ENCODE assay signal across 8 mouse cellular contexts in genomic region chr5:129019497-129020299, GRCm38 (mm10). TPM values are rescaled to one million over a fixed set of nuclear protein-coding genes. Genes with fewer than 3 reads are reported as not detected.
DNase-seq lines count a peak whose midpoint lies in the region; ATAC-seq and TF ChIP-seq lines count a peak whose summit lies in the region.

TSS of gene Ran (plus strand) at chr5:129020069.

- dilution Hi-C loops in CH12.LX (cut with MboI; ENCODE audit: extremely low pct_ligation_motif_present, extremely low pct_unique_long_range_greater_than_20kb, low sequenced_read_pairs): no loop called here

- H3K4me2 ChIP-seq in CH12.LX (ENCODE audit: insufficient read depth, low read depth, poor library complexity, severe bottlenecking): peak within 1 kb of the TSS; percentile 60
- H3K4me2 ChIP-seq in forebrain, embryonic 12.5 days: peak within 1 kb of the TSS; percentile 58
- H3K4me2 ChIP-seq in heart, postnatal 0 days (ENCODE audit: low read depth, low read length): peak within 1 kb of the TSS; percentile 80
- H3K4me2 ChIP-seq in liver, embryonic 16.5 days (ENCODE audit: low read depth, low read length): peak within 1 kb of the TSS; percentile 82
- peak within 1 kb of the TSS; percentile 97 for H3K4me2 ChIP-seq in neural tube, embryonic 13.5 days

- in situ Hi-C loops in CH12.LX (cut with MboI; ENCODE audit: low pct_ligation_motif_present, low pct_unique_long_range_greater_than_20kb, low sequenced_read_pairs): loop anchor here (25.0 kb wide), 1 partner anchor 1407 kb away; no protein-coding TSS in a partner anchor

- H3K4me1 ChIP-seq in CH12.LX (ENCODE audit: control insufficient read depth in 1 of 2, insufficient read depth in 2 of 2): peaks cover 15 to 21% of the 10 kb centered on the region in 2 experiments
- peaks cover 16% of the 10 kb centered on the region for H3K4me1 ChIP-seq in forebrain, embryonic 12.5 days
- H3K4me1 ChIP-seq in heart, postnatal 0 days (ENCODE audit: control insufficient read depth, insufficient read depth): peaks cover 9% of the 10 kb centered on the region
- H3K4me1 ChIP-seq in liver, embryonic 16.5 days (ENCODE audit: control insufficient read depth, low read depth, low read length): peaks cover 20% of the 10 kb centered on the region
- H3K4me1 ChIP-seq in neural tube, embryonic 13.5 days (replicated peaks): peaks cover 23% of the 10 kb centered on the region
- peaks cover 5% of the 10 kb centered on the region for H3K4me1 ChIP-seq in testis, adult 2 months (ENCODE audit: control insufficient read depth, insufficient read depth, low read length)

- H3K79me2 ChIP-seq in CH12.LX (replicated peaks; ENCODE audit: control insufficient read depth, extremely low read depth, insufficient read depth, poor library complexity, severe bottlenecking): peaks cover 24% of the 10 kb centered on the region

- peak; percentile 91 for ATAC-seq in forebrain, embryonic 12.5 days (ENCODE audit: low FRiP score)
- ATAC-seq in heart, postnatal 0 days (ENCODE audit: insufficient read depth, low read depth): peak; percentile 94
- peak; percentile 94 for ATAC-seq in liver, embryonic 16.5 days (ENCODE audit: low read depth)
- peak; percentile 92 for ATAC-seq in neural tube, embryonic 13.5 days (ENCODE audit: low read depth)

- TF ChIP-seq POLR2A in CH12.LX (IDR thresholded peaks at IDR 0.05; ENCODE audit: low read depth, low read length): peak; percentile 77
- peak; percentile 71 for TF ChIP-seq POLR2A in testis, adult 2 months (IDR thresholded peaks at IDR 0.05; ENCODE audit: control insufficient read depth, low read depth, low read length)

- peaks cover 11 to 20% of the 10 kb centered on the region in 2 experiments for H3K36me3 ChIP-seq in CH12.LX (replicated peaks in 1 of 2; ENCODE audit: control insufficient read depth in 1 of 2, insufficient read depth in 1 of 2, low read length in 1 of 2)
- peaks cover 26% of the 10 kb centered on the region for H3K36me3 ChIP-seq in forebrain, embryonic 12.5 days (replicated peaks)
- H3K36me3 ChIP-seq in heart, postnatal 0 days (replicated peaks; ENCODE audit: control insufficient read depth, insufficient read depth, low read length): peaks cover 10% of the 10 kb centered on the region
- H3K36me3 ChIP-seq in liver, embryonic 16.5 days (ENCODE audit: control insufficient read depth, insufficient read depth): peaks cover 14% of the 10 kb centered on the region
- H3K36me3 ChIP-seq in neural tube, embryonic 13.5 days: peaks cover 19% of the 10 kb centered on the region
- no peaks in the 10 kb centered on the region; the same call in 1 of the 2 replicates for H3K36me3 ChIP-seq in testis, adult 2 months (ENCODE audit: control insufficient read depth, insufficient read depth, low read length)

- no peak for TF ChIP-seq RAD21 in CH12.LX (IDR thresholded peaks at IDR 0.05; ENCODE audit: low read depth, low read length)

- no peaks in the 10 kb centered on the region for H3K27me3 ChIP-seq in CH12.LX (replicated peaks)
- H3K27me3 ChIP-seq in forebrain, embryonic 12.5 days: no peaks in the 10 kb centered on the region
- no peaks in the 10 kb centered on the region for H3K27me3 ChIP-seq in heart, postnatal 0 days (ENCODE audit: control insufficient read depth, insufficient read depth, low read length)
- no peaks in the 10 kb centered on the region for H3K27me3 ChIP-seq in liver, embryonic 16.5 days (ENCODE audit: control insufficient read depth, insufficient read depth, low read depth, low read length)
- H3K27me3 ChIP-seq in neural tube, embryonic 13.5 days: no peaks in the 10 kb centered on the region
- no peaks in the 10 kb centered on the region for H3K27me3 ChIP-seq in testis, adult 2 months (ENCODE audit: control insufficient read depth, insufficient read depth, low read length)

- H3K9ac ChIP-seq in CH12.LX (ENCODE audit: insufficient read depth, low read depth): peak within 1 kb of the TSS; percentile 96
- H3K9ac ChIP-seq in forebrain, embryonic 12.5 days: peak within 1 kb of the TSS; percentile 91
- H3K9ac ChIP-seq in heart, postnatal 0 days (replicated peaks; ENCODE audit: low read depth, low read length): peak within 1 kb of the TSS; percentile 82
- peak within 1 kb of the TSS; percentile 94 for H3K9ac ChIP-seq in liver, embryonic 16.5 days (ENCODE audit: low read depth, low read length)
- H3K9ac ChIP-seq in neural tube, embryonic 13.5 days: peak within 1 kb of the TSS; percentile 96

- no peak for TF ChIP-seq EP300 in CH12.LX (IDR thresholded peaks at IDR 0.05; ENCODE audit: low read length)
- TF ChIP-seq EP300 in heart, postnatal 0 days (IDR thresholded peaks at IDR 0.05; ENCODE audit: low read depth): no peak

- peak within 1 kb of the TSS; percentile 97 for H3K27ac ChIP-seq in CH12.LX (ENCODE audit: insufficient read depth, low read depth)
- H3K27ac ChIP-seq in forebrain, embryonic 12.5 days: peak within 1 kb of the TSS; percentile 99
- peak within 1 kb of the TSS; percentile 98 for H3K27ac ChIP-seq in heart, postnatal 0 days (ENCODE audit: low read depth)
- peak within 1 kb of the TSS; percentile 90 for H3K27ac ChIP-seq in liver, embryonic 16.5 days (ENCODE audit: low read length)
- peak within 1 kb of the TSS; percentile 99 for H3K27ac ChIP-seq in neural tube, embryonic 13.5 days (replicated peaks)
- H3K27ac ChIP-seq in testis, adult 2 months (ENCODE audit: control insufficient read depth, insufficient read depth, low read depth, low read length): peak within 1 kb of the TSS; percentile 95

- TF ChIP-seq CTCF in CH12.LX (conservative IDR thresholded peaks at IDR 0.05 in 1 of 2, IDR thresholded peaks at IDR 0.05 in 1 of 2; ENCODE audit: low read depth in 2 of 2, low read length in 2 of 2): no peak
- TF ChIP-seq CTCF in heart, postnatal 0 days (IDR thresholded peaks at IDR 0.05; ENCODE audit: low read depth): no peak
- TF ChIP-seq CTCF in testis, adult 2 months (IDR thresholded peaks at IDR 0.05; ENCODE audit: control insufficient read depth, insufficient read depth, insufficient replicate concordance, low read depth, low read length): no peak

- peak within 1 kb of the TSS; percentile 78 to 100 (median 83) for H3K4me3 ChIP-seq in CH12.LX (replicated peaks in 1 of 3; ENCODE audit: low read depth in 2 of 3, low read length in 2 of 3, poor library complexity in 1 of 3)
- peak within 1 kb of the TSS; percentile 90 for H3K4me3 ChIP-seq in forebrain, embryonic 12.5 days (replicated peaks)
- peak within 1 kb of the TSS; percentile 81 for H3K4me3 ChIP-seq in heart, postnatal 0 days (ENCODE audit: low read depth, low read length)
- peak within 1 kb of the TSS; percentile 98 for H3K4me3 ChIP-seq in liver, embryonic 16.5 days (ENCODE audit: low read depth, low read length)
- peak within 1 kb of the TSS; percentile 98 for H3K4me3 ChIP-seq in neural tube, embryonic 13.5 days
- H3K4me3 ChIP-seq in testis, adult 2 months (ENCODE audit: control insufficient read depth, low read depth, low read length): peak within 1 kb of the TSS; percentile 89

- DNase-seq in CH12.LX (ENCODE audit: extremely low read depth): peak; percentile 87
- peak; percentile 81 for DNase-seq in c-Kit-positive CD71-positive TER-119-negative erythroid progenitor cells, embryonic 14.5 days (ENCODE audit: low read depth)
- peak; percentile 93 for DNase-seq in heart, postnatal 0 days (ENCODE audit: low spot score)
- DNase-seq in kidney, postnatal 4 days: peak; percentile 95 to 98

- WGBS in forebrain, embryonic 12.5 days: under 1% methylated on average over 79 of the region's 102 CpGs
- under 1% methylated on average over 78 of the region's 102 CpGs for WGBS in heart, postnatal 0 days
- under 1% methylated on average over 58 of the region's 102 CpGs for WGBS in liver, embryonic 16.5 days (ENCODE audit: insufficient replicate concordance)
- WGBS in neural tube, embryonic 13.5 days: under 1% methylated on average over 94 of the region's 102 CpGs

- no peaks in the 10 kb centered on the region for H3K9me3 ChIP-seq in CH12.LX (replicated peaks; ENCODE audit: low read length)
- no peaks in the 10 kb centered on the region for H3K9me3 ChIP-seq in forebrain, embryonic 12.5 days
- no peaks in the 10 kb centered on the region for H3K9me3 ChIP-seq in heart, postnatal 0 days (replicated peaks; ENCODE audit: control insufficient read depth, low read length)
- no peaks in the 10 kb centered on the region for H3K9me3 ChIP-seq in liver, embryonic 16.5 days (replicated peaks; ENCODE audit: control insufficient read depth, low read length)
- no peaks in the 10 kb centered on the region for H3K9me3 ChIP-seq in neural tube, embryonic 13.5 days

TF ChIP-seq in CH12.LX, 34 proteins besides CTCF, POLR2A, EP300 and RAD21 (continues in another document):
- peak; percentile 51 for TF ChIP-seq ETS1 (conservative IDR thresholded peaks at IDR 0.05; ENCODE audit: low read depth, low read length)
- TF ChIP-seq IRF4 (IDR thresholded peaks at IDR 0.05; ENCODE audit: low read depth, low read length): peak; percentile 45; the same call in 1 of the 2 replicates
- TF ChIP-seq ELF1 (IDR thresholded peaks at IDR 0.05; ENCODE audit: low read depth, low read length): peak; percentile 72
- TF ChIP-seq SIN3A (IDR thresholded peaks at IDR 0.05; ENCODE audit: low read length): no peak; the same call in 1 of the 2 replicates
- TF ChIP-seq MAX (IDR thresholded peaks at IDR 0.05; ENCODE audit: low read length): peak; percentile 83
- TF ChIP-seq SMC3 (IDR thresholded peaks at IDR 0.05; ENCODE audit: low read depth, low read length): no peak
- TF ChIP-seq GABPA (IDR thresholded peaks at IDR 0.05; ENCODE audit: insufficient replicate concordance, low read depth, low read length): no peak
- TF ChIP-seq BHLHE40 (IDR thresholded peaks at IDR 0.05; ENCODE audit: low read depth, low read length): peak; percentile 45; the same call in 1 of the 2 replicates
- TF ChIP-seq E2F4 (IDR thresholded peaks at IDR 0.05; ENCODE audit: insufficient replicate concordance, low read depth, low read length): no peak
- TF ChIP-seq CHD1 (IDR thresholded peaks at IDR 0.05; ENCODE audit: low read depth, low read length): no peak
- TF ChIP-seq USF1 (IDR thresholded peaks at IDR 0.05; ENCODE audit: low read depth, low read length): peak; percentile 92
- TF ChIP-seq MXI1 (IDR thresholded peaks at IDR 0.05; ENCODE audit: low read depth, low read length): 0 out of 2 replicates have a peak, but pooled peaks have one; percentile 71
- no peak for TF ChIP-seq CHD2 (IDR thresholded peaks at IDR 0.05; ENCODE audit: low read length)

RNA-seq across cellular contexts. Expression of gene Ran, which starts in this region (rescaled TPM):
- 847 and 977 TPM in 2 replicates for total RNA-seq in CH12.LX (2012; rRNA removed)
- total RNA-seq in CH12.LX (2014; rRNA removed): 1,083 and 1,183 TPM in 2 replicates
- polyA plus RNA-seq in CH12.LX (2012; ENCODE audit: insufficient read length, low read depth): 1,512 and 1,664 TPM in 2 replicates
- 821 and 873 TPM in 2 replicates for polyA plus RNA-seq in forebrain, embryonic 12.5 days (2016; fragmentation: Nextera tagmentation; extraction: Ambion mirVana)
- total RNA-seq in heart, postnatal 0 days (2014; rRNA removed; ENCODE audit: low replicate concordance): 128 and 989 TPM in 2 replicates
- 188 and 196 TPM in 2 replicates for polyA plus RNA-seq in heart, postnatal 0 days (2015; fragmentation: Nextera tagmentation; extraction: Ambion mirVana)
- polyA plus RNA-seq in liver, embryonic 16.5 days (2015; fragmentation: Nextera tagmentation; extraction: Ambion mirVana): 322 and 356 TPM in 2 replicates
- polyA plus RNA-seq in neural tube, embryonic 13.5 days (2015; fragmentation: Nextera tagmentation; extraction: Ambion mirVana): 373 and 402 TPM in 2 replicates
- 254 and 277 TPM in 2 replicates for polyA plus RNA-seq in testis, adult 2 months (2012; rRNA removed)

Comparison
In these comparisons a context has a peak if more than half of its experiments do, and no peak if none do; other contexts are left out.
1. Peak in every context shown above with its lines: DNase-seq, ATAC-seq, H3K4me3 ChIP-seq and H3K27ac ChIP-seq.